Mouse (Mus musculus): ENCODE data around the gene Vax1. TPM values are rescaled to one million over a fixed set of nuclear protein-coding genes. Genes with fewer than 3 reads are reported as not detected.
A peak's percentile ranks its signal among the peaks of the same experiment; 100 is the strongest.

Gene Vax1
- not detected in 2 replicates for polyA plus RNA-seq (2016; fragmentation: Nextera tagmentation; extraction: Ambion mirVana)

DNA sequence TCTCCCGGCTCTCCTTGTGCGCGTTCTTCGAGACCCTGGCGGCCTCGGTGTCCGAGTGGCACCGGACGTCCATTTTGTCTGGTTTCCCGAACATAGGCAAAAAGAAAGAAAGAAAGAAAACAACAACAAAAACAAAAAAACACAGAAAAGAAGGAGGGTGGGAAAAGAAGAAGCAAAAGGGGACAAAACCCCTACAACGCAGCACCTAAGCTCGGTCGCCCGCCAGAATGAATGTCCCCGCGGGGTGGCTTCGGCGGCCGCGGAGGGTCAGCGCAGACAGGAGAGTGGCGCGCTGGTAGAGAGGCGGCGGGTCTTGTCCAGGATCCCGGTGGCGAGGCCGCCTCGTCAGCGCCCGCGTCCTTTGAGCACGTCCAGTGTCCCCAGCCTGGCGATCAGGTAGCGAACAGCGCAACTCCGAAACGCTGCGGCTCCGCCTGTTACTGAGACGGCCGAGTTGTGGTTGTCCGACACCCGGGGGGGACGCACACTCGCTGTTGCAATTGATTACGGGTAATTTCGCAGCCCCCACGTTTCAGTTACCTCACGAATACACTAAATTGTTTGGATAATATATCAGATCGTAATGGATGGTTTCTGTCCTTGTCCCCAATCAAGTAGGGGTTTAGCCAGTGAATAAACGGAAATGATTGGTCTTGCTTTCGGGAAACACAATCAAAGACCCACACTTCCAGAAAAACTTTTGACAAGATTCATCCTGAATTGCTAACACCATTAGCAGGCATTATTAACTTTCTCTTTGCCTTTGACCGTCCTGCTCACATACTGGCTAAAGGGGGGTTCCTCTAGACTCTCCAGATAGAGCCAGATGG, at the start of gene Vax1:
Vax1 (minus strand) TSS at position 121 of the 830 bp plus-strand sequence.
- WGBS, result under 1% methylated on average over 54 of the region's 54 CpGs
- Histone ChIP-seq H3K27ac (no peak within 1 kb of the TSS), H3K36me3 (no peaks in the 10 kb centered on the region), H3K4me3 (peak within 1 kb of the TSS; percentile 55), H3K9me3 (no peaks in the 10 kb centered on the region), H3K4me1 (peaks cover 44% of the 10 kb centered on the region), H3K27me3 (ENCODE audit: insufficient read depth, poor library complexity, severe bottlenecking) (peaks cover 100% of the 10 kb centered on the region)
- no peak for DNase-seq (ENCODE audit: low spot score)

DNA sequence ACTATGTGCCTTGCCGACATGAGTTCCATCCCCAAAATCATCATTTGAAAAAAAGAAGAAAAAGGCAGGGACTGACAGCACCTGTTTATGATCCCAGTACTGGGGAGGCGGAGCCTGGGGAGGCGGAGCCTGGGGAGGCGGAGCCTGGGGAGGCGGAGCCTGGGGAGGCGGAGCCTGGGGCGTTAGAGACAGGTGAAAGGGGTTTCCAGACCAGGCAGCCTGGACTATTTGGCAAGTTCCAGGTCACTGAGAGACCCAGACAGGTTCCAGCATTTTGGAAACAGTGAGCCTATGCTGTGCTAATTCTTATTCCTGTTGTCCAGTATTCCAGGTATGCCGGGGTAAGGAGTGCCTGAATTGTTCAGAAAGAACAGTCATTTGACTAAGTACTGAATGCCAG, 49.1 kb upstream of the Vax1 start, which contains the start of gene Kcnk18:
Kcnk18 (plus strand) TSS at position 224 of the 400 bp plus-strand sequence.
- WGBS, result 80% methylated on average over 8 of the region's 8 CpGs

DNA sequence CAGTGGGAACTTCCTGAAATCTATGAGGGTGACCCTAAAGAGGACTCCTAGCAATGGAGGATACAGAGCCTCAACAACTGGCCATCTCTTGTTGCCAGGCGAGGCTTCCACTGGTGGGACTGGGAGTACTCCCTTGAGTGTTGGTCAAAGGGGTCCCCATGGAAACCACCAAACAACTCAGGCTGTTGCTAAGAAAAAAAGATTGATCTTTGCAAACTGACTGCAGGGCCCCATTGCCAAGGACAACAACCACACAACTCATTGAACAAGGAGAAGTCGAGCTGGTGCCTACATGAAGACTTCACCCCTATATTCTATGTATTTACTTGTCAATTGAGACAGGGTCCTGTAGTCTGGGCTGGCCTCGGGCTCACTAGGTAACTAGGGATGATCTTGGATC, 47.0 kb upstream of the Vax1 start:
- Histone ChIP-seq H3K9me3 (no peaks in the 10 kb centered on the region), H3K27me3 (ENCODE audit: insufficient read depth, poor library complexity, severe bottlenecking) (peaks cover 15% of the 10 kb centered on the region), H3K4me3 (no peak overlapping the region), H3K27ac (no peak overlapping the region), H3K4me1 (peaks cover 5% of the 10 kb centered on the region), H3K36me3 (no peaks in the 10 kb centered on the region)
- 80% methylated on average over 3 of the region's 3 CpGs for WGBS
- no peak for DNase-seq (ENCODE audit: low spot score)

More for the DNA sequence above, 49.1 kb upstream of the Vax1 start, which contains the start of gene Kcnk18:
- no peak for DNase-seq (ENCODE audit: low spot score)
- Histone ChIP-seq H3K4me3 (no peak within 1 kb of the TSS), H3K9me3 (no peaks in the 10 kb centered on the region), H3K36me3 (no peaks in the 10 kb centered on the region), H3K4me1 (no peaks in the 10 kb centered on the region; the same call in 1 of the 2 replicates), H3K27ac (no peak within 1 kb of the TSS), H3K27me3 (ENCODE audit: insufficient read depth, poor library complexity, severe bottlenecking) (peaks cover 15% of the 10 kb centered on the region)

DNA sequence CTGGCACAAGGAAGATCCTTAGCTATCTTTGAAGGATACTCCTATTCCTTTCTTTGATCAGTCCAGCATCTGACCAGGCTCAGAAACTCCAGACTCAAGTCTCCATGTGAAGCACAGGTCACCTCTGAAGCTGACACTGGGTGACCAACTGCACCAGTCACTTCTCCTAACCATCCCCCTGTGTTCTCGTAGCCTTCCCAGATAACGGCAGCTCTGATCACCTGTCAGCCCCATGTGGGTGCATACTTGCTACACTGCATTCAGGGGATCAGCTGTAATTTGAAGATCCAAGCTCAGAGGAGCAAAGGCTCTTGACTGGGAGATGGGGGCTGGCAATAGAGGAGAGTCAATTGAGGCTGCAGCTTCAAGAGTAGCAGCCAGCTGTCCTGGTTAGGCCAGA, 39.1 kb upstream of the Vax1 start:
- no peak for DNase-seq (ENCODE audit: low spot score)
- no peaks in the 10 kb centered on the region for H3K36me3 ChIP-seq
- H3K4me1 ChIP-seq, result peaks cover 5% of the 10 kb centered on the region; the same call in 1 of the 2 replicates
- WGBS, result 57% methylated on average over 2 of the region's 2 CpGs
- no peak overlapping the region for H3K4me3 ChIP-seq
- peaks cover 21% of the 10 kb centered on the region for H3K27me3 ChIP-seq (ENCODE audit: insufficient read depth, poor library complexity, severe bottlenecking)
- no peak overlapping the region for H3K27ac ChIP-seq
- H3K9me3 ChIP-seq, result no peaks in the 10 kb centered on the region

DNA sequence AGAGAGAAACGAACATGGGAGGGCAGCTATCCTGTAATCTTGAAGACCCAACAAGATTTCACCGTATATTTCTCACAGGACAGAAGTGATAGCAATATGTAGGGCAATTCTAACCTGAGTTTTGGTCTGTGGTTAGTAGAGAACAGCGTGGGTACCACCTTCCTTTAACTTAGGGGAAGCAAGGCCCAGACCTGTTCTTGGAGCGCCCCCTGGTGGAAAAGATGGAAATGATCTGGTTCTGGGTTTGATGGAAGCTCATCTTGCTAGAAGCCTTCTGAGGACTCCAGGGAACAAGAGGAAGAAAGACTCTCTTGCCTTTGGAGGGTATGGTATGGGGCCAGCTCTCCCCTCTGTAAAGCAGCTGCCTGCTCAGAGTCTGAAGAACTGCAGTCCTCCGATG, 38.6 kb upstream of the Vax1 start:
- Histone ChIP-seq H3K27ac (no peak overlapping the region), H3K4me1 (peaks cover 5% of the 10 kb centered on the region; the same call in 1 of the 2 replicates), H3K9me3 (no peaks in the 10 kb centered on the region), H3K4me3 (no peak overlapping the region), H3K27me3 (ENCODE audit: insufficient read depth, poor library complexity, severe bottlenecking) (peaks cover 21% of the 10 kb centered on the region), H3K36me3 (no peaks in the 10 kb centered on the region)
- DNase-seq (ENCODE audit: low spot score), result no peak
- 22% methylated on average over 5 of the region's 5 CpGs for WGBS

DNA sequence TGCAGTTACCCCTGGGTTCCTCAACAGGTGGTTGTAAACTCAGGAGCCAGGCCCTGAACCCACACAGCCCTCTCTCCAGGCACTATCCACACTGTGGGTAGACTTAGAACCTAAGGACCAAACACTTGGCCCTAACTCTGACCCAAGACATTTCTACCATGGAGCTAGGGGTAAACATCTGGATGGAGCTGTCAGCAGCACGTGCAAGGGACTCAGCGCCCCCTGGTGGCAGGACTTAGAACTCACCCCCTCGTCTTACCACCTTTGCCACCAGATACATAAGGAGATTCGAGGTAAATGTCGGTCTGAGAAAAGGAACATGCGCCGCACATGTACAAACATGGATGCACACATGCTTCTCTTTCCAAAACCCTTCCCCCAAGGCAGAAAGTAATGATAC, 28.3 kb upstream of the Vax1 start:
- peaks cover 50% of the 10 kb centered on the region for H3K27me3 ChIP-seq (ENCODE audit: insufficient read depth, poor library complexity, severe bottlenecking)
- DNase-seq (ENCODE audit: low spot score), result no peak
- peaks cover 14% of the 10 kb centered on the region for H3K4me1 ChIP-seq
- no peak overlapping the region for H3K4me3 ChIP-seq
- H3K9me3 ChIP-seq, result no peaks in the 10 kb centered on the region
- no peak overlapping the region for H3K27ac ChIP-seq
- WGBS, result 35% methylated on average over 7 of the region's 7 CpGs
- H3K36me3 ChIP-seq, result no peaks in the 10 kb centered on the region

DNA sequence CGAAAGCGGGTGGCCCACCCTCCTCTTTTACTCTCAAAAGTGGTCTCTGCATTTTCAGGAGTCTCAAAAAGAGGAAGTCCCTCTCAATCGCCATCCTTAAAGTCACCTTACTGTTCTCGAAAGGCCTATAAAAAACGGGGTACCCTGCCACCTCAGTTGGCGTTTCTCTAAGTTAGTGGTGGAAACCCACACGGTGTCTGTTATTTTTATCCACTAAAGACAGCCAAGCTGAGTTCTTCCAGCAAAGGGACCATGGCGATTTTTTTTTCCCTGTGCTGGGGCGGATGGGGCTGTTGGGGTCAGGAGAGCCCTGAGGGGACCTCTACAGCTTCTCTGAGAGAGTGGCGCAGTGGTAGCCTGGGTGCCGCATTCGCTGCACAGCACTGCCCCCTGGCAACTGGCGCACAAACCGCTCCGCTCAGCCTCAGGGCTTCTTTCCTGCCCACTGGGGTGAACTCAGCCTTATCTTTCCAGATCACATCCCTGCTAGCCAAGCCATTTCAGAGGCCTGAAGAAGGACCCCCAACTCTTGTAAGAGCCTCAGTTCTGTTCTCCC, 26.3 kb upstream of the Vax1 start:
- Histone ChIP-seq H3K4me3 (no peak overlapping the region), H3K4me1 (peaks cover 14% of the 10 kb centered on the region), H3K9me3 (no peaks in the 10 kb centered on the region), H3K36me3 (no peaks in the 10 kb centered on the region), H3K27ac (no peak overlapping the region), H3K27me3 (ENCODE audit: insufficient read depth, poor library complexity, severe bottlenecking) (peaks cover 69% of the 10 kb centered on the region)
- 4% methylated on average over 15 of the region's 15 CpGs for WGBS
- no peak for DNase-seq (ENCODE audit: low spot score)

DNA sequence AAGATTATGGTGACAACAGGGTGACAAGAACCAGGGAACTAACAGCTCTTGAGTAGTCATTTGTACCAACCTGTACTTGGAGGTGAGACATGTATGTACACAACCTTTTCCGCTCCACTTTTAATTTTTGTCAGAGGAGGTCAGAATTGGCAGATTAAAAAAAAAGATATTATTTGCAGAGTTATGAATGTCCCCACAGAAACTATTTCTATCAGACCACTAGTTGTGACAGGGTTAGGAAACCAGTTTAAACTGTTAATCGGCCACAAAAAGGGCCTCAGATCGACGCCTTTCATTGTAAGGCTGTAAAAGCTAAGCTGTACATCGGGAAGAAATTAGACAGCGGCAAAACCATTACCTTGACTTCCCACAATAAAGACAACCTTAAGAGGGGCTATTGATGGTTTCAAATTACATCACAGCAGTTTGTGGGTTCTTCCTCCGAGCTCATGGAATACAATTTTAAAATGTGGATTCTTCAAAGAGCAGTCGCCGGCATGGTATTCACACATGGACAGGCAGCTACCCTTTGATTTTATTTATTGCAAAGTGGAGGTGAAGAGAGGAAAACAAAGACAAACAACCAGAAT, 25.4 kb upstream of the Vax1 start:
- H3K4me3 ChIP-seq, result no peak overlapping the region
- peaks cover 78% of the 10 kb centered on the region for H3K27me3 ChIP-seq (ENCODE audit: insufficient read depth, poor library complexity, severe bottlenecking)
- H3K36me3 ChIP-seq, result no peaks in the 10 kb centered on the region
- DNase-seq (ENCODE audit: low spot score), result no peak
- peaks cover 14% of the 10 kb centered on the region for H3K4me1 ChIP-seq
- no peak overlapping the region for H3K27ac ChIP-seq
- 11% methylated on average over 9 of the region's 9 CpGs for WGBS
- no peaks in the 10 kb centered on the region for H3K9me3 ChIP-seq

DNA sequence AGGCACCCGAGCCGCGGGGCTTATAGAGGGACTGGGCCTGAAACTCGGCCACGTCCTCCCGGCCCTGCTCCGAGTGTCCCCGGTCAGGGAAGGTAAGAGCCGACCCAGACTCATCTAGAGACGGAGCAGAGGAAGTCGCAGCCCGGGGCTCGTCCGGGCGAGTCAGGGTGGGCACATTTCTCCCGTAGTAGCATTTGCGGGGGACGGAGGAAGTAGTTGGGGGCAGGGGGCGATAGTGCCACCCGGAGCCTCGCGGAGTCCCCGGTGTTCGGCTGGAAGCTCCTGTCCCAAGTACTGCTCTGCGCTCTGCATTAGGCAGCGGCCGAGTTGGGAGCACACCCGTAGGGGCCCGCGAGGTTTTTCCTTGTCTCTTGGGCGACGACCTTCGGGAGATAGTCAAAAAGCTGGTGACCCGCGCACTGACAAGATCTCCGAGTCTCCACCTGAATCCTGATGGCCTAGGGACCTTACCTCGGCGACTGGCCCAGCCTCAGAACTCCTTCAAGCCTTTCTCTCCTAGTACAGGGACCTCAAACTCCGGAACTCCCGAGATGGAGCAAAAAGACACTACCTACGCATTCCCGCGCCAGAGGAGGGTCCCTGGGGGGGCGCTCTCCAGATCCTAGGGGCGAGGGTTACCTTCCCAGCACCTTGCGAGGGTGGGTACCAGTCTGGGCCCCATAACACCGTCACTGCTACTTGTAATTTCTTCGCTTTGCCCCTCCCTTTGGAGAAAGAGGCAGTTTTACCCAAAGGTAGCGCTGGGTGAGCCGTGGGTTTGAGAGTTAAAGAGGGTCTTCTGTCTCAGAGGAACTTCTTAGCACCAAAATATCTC, 24.3 kb upstream of the Vax1 start:
- no peaks in the 10 kb centered on the region for H3K36me3 ChIP-seq

DNA sequence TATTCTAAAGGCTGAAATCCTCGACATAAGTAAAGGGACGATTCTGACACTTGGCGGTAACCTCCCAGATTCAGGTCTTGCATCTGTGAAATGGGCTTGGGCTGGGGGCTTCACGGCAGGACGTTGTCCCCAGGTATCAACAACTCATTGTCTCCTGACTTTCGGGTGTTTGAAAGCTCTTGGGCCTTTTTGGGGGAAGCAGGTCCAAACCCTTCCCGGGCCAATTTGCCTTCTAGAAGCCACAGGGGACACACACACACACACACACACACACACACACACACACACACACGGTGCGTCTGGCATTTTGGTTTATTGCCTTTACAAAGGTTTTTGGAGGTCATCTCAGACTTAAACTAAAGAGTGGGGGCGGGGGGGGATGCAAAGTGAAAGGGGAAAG, 23.6 kb upstream of the Vax1 start:
- peaks cover 96% of the 10 kb centered on the region for H3K27me3 ChIP-seq (ENCODE audit: insufficient read depth, poor library complexity, severe bottlenecking)
- H3K9me3 ChIP-seq, result no peaks in the 10 kb centered on the region
- H3K4me3 ChIP-seq, result peak overlapping the region; percentile 52
- no peak overlapping the region for H3K27ac ChIP-seq
- DNase-seq (ENCODE audit: low spot score), result no peak
- WGBS, result 2% methylated on average over 10 of the region's 10 CpGs
- no peaks in the 10 kb centered on the region for H3K36me3 ChIP-seq
- peaks cover 14% of the 10 kb centered on the region for H3K4me1 ChIP-seq

More for the DNA sequence above, 24.3 kb upstream of the Vax1 start:
- H3K4me1 ChIP-seq, result peaks cover 14% of the 10 kb centered on the region
- WGBS, result under 1% methylated on average over 50 of the region's 50 CpGs
- no peaks in the 10 kb centered on the region for H3K9me3 ChIP-seq
- no peak overlapping the region for H3K27ac ChIP-seq
- peaks cover 89% of the 10 kb centered on the region for H3K27me3 ChIP-seq (ENCODE audit: insufficient read depth, poor library complexity, severe bottlenecking)
- no peak for DNase-seq (ENCODE audit: low spot score)
- H3K4me3 ChIP-seq, result peak overlapping the region; percentile 52

DNA sequence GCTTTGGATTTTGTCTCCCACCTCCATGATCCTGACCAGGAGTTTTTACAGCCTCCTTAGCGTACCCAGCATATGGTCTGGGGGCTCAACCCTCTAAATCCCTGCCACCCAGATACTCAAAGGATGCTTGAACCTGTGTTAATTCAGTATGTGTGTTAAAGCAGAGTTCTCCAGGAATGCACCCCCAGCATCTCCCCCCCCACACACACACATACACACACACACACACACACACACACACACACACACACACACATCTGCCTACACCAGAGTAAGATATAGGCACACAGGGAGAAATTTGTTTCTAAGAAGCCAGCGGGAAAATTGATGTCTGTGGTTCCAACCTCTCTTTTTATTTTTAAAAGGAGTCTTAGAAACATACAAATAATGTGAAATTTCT, 22.6 kb upstream of the Vax1 start:
- no peak overlapping the region for H3K27ac ChIP-seq
- 16% methylated on average over 2 of the region's 2 CpGs for WGBS
- H3K9me3 ChIP-seq, result no peaks in the 10 kb centered on the region
- no peak overlapping the region for H3K4me3 ChIP-seq
- peaks cover 97% of the 10 kb centered on the region for H3K27me3 ChIP-seq (ENCODE audit: insufficient read depth, poor library complexity, severe bottlenecking)
- no peak for DNase-seq (ENCODE audit: low spot score)
- H3K4me1 ChIP-seq, result peaks cover 14% of the 10 kb centered on the region
- H3K36me3 ChIP-seq, result no peaks in the 10 kb centered on the region

DNA sequence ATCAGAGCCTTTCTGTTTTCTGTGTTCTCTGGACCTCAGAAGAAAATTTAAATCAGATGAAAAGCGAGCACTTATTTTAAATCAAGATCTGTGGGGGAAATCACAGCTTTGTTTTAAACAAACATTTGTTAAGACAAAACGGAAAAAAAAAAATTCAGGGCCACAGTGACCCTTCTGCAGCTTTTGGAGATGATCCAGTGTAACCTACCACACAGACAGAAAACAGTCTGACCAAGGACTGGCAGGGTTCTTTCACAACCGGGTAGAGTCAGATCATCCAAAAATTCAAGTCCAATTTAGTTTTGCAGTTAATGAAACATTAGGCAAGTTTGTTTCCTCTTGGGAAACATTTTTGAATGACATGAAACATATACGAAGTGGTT, 21.3 kb upstream of the Vax1 start:
- no peaks in the 10 kb centered on the region for H3K9me3 ChIP-seq
- peaks cover 11% of the 10 kb centered on the region for H3K4me1 ChIP-seq
- no peak for DNase-seq (ENCODE audit: low spot score)
- peaks cover 97% of the 10 kb centered on the region for H3K27me3 ChIP-seq (ENCODE audit: insufficient read depth, poor library complexity, severe bottlenecking)
- no peaks in the 10 kb centered on the region for H3K36me3 ChIP-seq
- H3K4me3 ChIP-seq, result no peak overlapping the region
- WGBS, result 16% methylated on average over 4 of the region's 4 CpGs
- no peak overlapping the region for H3K27ac ChIP-seq

All from heart, embryonic 10.5 days (tissue).